Mouse (Mus musculus) limb, embryonic 13.5 days (tissue): ENCODE measurements around the gene Ly6f. TPM values are rescaled to one million over a fixed set of nuclear protein-coding genes. Genes with fewer than 3 reads are reported as not detected.

ENCODE experiments used
- polyA plus RNA-seq: library from polyadenylated mRNA; unstranded; fragments of >200 nt; fragmentation: Nextera tagmentation; extraction: Ambion mirVana; gene quantifications from 2 replicates; pipeline ENCODE4 v1.2.1, GENCODE M21; 2015

Gene Ly6f
- polyA plus RNA-seq, 1 experiment from 2014 or later = not detected

Other genes starting within 250 kb of the Ly6f start
- gene Ly6c1, start 219.6 kb upstream of the Ly6f start, polyA plus RNA-seq = 2.6 and 4.1 TPM in 2 replicates
- 0.37 and 0.47 TPM in 2 replicates for gene Ly6c2, start 156.5 kb upstream of the Ly6f start, polyA plus RNA-seq
- not detected in 2 replicates for gene Ly6g, start 113.2 kb upstream of the Ly6f start, polyA plus RNA-seq
- gene BC025446, start 52.0 kb upstream of the Ly6f start, polyA plus RNA-seq = not detected in 2 replicates